Mouse (Mus musculus): Measurements from ENCODE around the gene Erg.

Gene Erg

GRCm38 (mm10) chr16:95387008-95387407 is 199.4 kb downstream of the Erg start:
- DNase-seq (ENCODE audit: low spot score), result no peak

DNA sequence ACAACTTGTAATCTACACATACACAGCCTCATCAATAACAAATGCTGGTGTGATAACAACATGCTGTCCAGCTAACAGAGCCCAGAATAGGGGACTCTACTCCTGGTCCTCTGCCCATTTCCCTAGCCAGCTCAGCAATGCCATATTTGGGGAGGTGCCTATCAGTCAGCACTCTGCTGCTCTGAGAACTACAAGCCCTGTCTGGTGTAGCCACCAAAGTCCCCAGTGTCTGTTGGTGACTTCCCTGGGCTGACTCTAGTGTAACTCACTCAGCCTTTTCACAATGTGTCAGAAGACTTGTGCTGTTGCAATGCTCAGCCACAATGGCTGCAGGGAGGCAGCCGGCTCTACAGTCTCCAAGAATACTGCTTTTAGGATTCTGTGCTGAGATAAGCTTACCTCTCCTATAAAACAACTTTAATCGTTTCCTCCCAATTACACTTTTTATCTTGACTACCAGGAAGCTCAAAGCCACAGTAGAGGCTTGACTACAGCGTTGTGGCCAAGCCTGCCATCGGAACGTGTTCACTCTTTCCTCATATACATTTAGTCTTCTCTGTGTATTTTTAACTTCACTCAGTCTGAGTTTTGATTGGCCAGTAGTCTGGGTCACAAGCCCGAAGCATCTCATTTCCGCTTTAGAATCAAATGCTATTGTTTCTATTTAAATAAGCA is 201.0 kb downstream of the Erg start:
- no peak for DNase-seq (ENCODE audit: low spot score)

DNA sequence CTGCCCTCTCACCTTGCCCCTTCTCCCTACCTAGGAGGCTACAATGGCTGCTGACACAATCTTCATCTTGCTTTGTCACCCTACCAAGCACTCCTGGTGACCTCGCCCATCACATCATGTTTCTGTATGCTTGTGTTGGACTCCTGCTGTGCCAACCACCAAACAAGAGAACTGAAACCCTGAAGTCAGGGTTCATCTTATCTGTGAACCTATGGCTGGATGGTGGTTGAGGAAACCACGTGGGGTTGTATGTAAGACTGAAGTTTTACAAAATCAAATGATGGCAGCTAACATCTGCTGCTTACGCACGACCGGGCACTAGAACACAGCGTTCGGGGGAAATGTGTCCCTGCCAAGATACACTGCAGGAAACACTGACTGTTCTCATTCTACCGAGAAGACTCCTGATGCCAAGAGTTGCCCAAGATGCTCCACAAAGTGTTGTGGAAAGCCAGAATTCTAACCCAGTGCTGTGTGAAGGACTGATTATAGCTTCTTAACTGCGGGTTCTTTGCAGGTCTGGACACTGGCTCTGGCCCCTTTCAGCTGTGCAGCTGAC is 201.7 kb downstream of the Erg start:
- DNase-seq (ENCODE audit: low spot score), result no peak

DNA sequence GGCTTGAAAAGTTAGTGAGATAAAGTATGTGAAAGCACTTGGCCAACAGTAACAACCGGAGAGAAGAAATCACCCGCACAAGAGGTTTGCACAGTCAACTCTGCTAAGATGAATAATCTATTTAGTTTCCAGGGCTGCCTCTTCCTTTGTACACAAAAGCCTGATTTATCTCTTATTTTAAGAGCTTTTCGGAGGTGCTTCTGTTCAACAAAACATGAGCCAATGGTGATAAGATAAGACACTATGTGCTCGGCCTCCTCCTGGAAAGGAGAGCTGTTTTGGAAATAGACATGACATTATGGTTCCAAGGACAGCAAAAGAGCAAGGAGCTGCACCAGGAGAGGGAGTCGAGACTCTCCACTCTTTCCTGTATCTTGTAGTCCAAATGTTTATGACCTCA is 204.1 kb downstream of the Erg start:
- DNase-seq (ENCODE audit: low spot score), result no peak

DNA sequence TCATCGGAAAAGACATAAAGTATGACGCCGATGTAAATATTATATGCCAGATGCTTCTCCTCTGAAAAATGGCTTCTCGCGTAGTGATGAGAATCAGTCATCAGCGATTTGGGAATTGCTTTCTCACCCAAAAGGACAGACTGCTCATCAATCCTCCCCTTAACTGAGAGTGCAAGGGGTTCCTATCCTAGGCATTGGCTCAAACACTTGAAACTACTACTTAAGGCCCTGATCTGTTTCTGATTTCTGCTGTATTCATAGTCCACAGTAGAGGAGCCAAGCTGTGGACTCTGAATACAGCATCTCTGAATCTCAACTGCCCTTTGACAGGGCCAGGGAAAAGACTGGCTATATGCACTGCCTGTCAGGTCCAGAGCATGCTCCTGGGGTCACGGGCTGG is 209.6 kb downstream of the Erg start:
- no peak for DNase-seq (ENCODE audit: low spot score)

DNA sequence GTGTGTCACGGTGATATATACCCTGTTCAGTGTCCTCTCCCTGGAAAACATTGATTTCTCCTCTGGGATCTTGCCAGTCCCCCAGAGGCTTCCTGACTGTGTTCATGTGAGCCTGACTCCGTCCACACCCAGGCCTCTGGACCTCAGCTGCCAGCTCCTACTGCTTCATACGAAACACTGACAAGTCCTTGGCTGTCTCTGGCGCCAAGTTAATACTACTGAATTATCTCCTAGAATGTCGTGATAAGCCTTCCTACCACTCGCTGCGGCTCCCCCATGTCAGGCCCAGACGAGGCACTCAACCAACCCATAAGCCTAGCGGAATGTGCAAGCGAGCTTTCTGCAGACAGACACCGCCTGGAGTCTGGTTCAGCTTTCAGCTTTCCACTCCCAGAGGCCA is 210.0 kb downstream of the Erg start:
- DNase-seq (ENCODE audit: low spot score), result peak; percentile 19

GRCm38 (mm10) chr16:95374646-95375045 is 211.7 kb downstream of the Erg start:
- no peak for DNase-seq (ENCODE audit: low spot score)

- DNase-seq (ENCODE audit: low spot score), result no peak
Measured at GRCm38 (mm10) chr16:95372960-95373359, 213.4 kb downstream of the Erg start.

DNA sequence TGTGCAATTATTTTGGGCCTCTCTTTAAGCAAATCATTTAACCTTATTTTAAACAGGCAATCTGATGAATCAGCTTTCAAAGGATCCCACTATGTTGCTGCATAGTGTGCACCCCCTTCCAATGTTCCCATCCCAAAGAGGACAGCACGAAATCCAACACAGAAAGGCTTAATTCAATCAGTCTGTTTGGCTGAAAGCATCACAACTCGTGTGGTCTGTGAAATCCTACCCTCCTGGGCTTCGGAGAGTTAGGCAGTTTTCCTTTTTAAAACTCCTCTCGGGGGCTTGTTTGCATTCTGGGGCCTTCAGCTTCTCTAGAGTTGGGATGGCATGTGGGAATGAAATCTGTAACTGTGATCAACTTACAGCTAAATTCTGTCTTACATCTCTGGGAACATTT is 214.7 kb downstream of the Erg start:
- DNase-seq (ENCODE audit: low spot score), result no peak

DNA sequence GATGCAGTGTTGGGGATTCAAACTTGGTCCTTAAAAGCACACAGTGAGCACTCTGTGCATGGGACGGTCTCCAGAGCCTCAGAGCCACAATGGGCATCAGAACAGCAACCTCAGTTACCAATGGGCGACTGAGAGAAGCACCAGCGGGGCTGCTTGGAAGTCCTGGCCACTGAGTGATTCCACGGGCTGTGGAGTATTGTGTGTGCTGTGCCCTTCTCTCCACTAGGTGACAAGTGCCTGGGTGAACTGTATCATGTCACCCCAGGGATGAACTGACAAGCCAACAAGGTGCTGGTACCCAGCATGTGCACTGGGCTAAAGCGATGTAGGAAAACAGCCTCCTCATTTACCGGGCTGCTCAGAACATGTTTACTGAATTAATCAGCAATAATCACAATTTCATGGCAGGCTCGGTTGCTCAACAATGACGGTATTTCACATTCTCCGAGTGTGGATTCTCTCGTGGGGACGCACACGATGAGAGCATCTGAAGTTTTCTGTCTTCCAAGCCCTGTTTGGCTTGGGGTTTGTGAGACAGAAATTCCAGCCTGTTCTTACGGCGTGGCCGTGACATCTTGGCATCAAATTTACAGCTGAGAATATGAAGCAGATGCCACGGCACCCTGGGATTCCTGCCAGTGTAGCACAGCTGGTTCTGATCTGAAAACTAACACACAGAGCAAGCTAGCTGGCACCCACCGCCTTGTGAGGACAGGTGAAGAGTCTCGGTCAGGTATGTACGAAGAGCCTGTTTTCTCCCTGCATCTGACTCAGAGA is 219.2 kb downstream of the Erg start:
- no peak for DNase-seq (ENCODE audit: low spot score)

DNA sequence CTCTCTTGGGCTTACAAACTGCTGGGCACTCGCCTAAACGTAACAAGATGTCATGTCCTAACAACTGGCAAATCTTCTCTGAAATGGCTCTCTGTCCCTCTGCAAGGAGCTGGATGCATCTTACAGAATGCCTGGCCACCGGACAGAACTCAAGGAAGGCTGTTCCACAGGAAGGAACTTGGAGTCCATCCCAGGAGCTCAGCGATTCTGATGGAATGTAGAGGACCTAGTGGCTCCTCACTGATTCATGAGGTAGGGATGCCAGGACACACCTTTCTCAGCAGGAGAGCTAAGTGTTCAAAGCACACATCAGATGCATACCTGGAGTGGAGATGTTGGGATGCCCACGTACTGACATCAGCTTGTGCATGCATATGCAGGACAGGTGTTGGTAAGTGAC is 221.2 kb downstream of the Erg start:
- DNase-seq (ENCODE audit: low spot score), result no peak

- no peak for DNase-seq (ENCODE audit: low spot score)
Measured at GRCm38 (mm10) chr16:95363632-95364465, 222.5 kb downstream of the Erg start.

- no peak for DNase-seq (ENCODE audit: low spot score)
Measured at GRCm38 (mm10) chr16:95361950-95362349, 224.4 kb downstream of the Erg start.

- DNase-seq (ENCODE audit: low spot score), result no peak
Measured at GRCm38 (mm10) chr16:95360940-95361489, 225.4 kb downstream of the Erg start.

DNA sequence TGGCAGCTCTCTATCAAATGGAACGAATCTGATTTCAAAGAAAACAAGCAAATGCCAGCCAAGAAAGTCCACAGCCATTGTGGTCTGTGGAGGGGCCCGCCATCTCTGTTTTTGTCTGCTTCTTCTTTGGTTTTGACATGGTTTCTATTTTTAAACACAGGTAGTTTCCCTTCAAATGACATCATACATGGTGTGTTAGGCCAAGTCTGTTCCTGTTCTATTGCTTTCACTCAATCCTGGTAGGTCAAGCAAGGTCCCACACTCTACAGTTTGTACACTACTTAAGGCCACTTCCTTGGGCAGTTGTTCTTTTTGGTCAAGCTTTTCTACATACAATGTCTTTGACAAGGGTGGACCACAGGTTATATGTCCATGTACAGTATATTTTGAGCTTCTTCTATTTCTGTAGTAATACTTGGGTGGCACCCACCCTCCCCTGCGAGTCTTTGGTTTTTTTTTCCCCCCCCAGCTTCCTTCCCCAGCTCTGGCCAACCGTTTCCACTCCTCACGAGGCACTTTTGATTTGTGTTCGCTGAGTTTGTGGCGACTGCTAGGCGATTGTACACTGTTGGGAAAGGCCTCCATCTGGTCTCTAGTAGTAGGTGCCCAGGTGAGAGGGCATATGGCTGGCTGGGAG is 226.1 kb downstream of the Erg start:
- DNase-seq (ENCODE audit: low spot score), result no peak

DNA sequence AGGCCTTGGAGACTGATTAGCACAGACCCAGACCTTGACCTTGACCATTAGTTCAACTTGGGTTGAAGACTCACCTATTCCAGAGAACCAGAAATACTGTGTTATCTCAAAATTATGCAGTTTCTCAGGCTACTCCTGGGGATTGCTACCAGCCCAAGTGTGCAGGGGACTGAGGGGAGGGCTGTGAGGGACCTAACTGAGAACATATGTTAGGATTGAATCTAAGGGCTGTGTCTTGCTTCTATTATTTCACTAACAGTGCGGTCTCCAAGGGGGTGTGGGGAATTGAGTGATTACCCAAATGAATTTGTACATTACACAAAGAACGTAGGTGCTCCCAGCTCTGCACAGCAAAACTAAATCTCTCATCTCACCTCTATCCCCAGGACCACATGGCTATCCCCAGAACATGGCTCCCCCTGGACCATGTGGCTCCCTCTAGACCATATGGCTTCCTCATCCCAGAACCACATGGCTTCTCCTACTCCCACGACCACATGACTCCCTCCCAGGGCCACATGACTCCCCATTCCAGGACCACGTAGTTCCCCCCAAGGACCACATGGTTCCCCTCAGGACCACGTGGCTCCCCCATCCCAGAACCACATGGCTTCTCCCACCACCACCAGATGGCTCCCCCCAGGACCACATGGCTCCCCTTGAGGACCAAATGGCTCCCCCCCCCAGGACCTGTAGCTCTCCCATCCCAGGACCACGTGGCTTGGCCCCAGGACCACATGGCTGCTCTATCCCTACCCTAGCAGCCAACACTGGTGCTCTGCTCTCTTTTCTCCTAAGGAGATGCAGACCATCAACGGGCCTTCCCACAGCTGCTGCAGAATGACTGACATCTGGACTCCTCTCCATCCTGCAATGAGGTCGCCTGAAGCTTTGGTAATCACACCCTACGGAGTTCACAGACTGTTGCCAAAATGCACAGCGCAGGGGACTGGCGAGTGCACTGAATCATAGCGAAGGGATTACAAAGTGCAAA is 229.1 kb downstream of the Erg start:
- no peak for DNase-seq (ENCODE audit: low spot score)

DNA sequence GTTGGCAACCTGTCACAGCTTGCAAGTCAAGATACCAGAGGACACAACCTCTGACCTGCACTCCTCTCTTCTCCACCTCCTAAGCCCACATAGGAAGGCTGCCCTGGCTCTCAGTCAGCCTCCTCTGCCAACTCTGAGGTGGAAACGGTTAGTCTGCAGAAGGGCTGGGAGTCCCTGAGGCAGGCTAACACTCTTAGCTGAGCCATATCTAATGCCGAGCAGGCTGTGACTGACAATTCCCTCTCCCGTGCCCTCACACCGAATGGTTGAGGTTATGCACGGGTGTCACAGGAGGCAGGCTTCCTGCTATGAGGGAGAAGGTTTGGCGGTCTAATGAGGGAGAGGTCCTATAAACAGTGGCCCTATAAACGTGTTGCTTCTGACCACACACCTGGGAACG is 232.6 kb downstream of the Erg start:
- no peak for DNase-seq (ENCODE audit: low spot score)

- no peak for DNase-seq (ENCODE audit: low spot score)
Measured at GRCm38 (mm10) chr16:95352266-95352665, 234.1 kb downstream of the Erg start.

DNA sequence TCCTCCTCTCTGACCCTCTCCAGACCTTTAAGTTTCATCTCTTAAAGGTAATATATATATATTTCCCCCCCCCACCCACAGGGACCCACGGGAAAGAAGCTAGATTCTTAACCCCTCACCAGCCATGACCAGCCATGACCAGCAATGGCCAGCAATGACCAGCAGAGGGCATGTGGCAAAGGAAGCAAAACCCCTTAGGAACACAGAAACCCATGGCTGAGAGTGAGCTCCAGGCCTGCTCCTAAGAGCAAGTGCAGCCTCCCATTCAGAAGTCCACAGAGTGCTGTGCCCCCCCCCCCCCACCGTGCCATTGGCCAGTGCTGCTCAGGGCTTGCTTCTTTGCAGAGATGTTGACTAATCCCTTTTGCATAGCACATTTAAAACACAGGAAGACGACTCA is 235.9 kb downstream of the Erg start:
- peak; percentile 22 for DNase-seq (ENCODE audit: low spot score)

- no peak for DNase-seq (ENCODE audit: low spot score)
Measured at GRCm38 (mm10) chr16:95349745-95350144, 236.6 kb downstream of the Erg start.

- no peak for DNase-seq (ENCODE audit: low spot score)
Measured at GRCm38 (mm10) chr16:95349344-95349743, 237.0 kb downstream of the Erg start.

Data from yolk sac, embryonic 10.5 days (tissue).